Mouse (Mus musculus) kidney, adult 11 months (tissue): ENCODE measurements at regions not wholly inside any gene's neighbourhood (a gene's known extent, or its start where the extent isn't known, plus 50 kb on each side); places are given as distances from the start of the nearest gene placed in this dataset.

ENCODE experiments used
- DNase-seq: peaks from one replicate; pipeline ENCODE4 v3.0.0; 2022

DNA sequence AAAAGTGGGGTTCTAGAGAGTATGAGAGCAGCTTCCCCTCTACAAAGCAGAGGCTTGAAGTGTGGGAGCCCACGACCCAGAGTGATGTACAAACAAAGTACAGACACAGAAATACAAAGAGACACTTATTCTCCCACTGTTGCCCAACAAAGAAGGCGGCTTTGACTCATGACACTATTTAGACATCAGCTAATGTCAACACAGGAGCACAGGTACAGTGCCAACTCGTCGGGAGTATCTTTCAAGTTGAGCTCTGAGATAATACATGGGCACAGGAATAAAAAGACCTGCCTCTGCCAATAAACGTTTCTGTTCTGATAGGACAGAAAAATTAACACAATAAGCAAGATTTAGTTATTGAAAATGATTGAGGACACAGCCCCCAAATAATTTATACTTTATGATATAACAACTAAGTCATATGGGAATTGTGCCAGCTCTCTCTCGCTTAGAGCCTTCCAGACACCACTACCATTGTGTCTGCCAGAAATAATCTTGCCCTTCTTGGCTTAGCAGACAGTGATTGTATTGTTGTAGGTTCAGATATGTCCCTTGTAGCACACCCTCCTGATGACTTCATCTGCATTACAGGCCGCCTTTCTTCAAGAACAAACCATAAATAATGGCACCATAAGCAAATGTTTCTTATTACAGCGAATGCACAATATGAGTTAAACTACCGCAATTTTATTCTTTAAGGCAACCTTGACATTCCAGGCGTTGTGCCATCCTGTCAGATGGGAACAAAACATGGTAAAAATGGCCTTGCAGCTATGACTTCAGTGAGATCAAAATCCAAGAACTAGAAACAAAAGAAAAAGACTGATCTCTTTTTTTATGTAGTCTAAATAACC is 561.1 kb downstream of the Adgrl2 start:
- DNase-seq = no peak

DNA sequence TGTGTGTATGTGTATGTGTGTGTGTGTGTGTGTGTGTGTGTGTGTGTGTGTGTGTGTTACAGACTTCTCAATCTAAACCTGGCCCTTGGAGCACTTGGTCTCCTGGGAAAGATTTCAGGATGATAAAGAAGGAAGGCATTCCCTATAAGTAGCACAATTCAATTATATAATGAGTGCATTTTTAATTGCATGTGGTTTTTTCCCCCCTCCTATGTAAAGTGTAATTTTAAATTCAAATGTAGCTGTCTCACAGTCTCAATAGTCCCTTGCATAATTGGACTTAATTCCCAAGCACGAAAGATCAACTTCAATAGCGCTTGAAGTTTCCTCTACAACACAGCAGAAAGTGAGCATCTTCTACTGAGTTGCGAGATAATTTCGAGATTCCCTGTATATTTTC is 566.3 kb downstream of the Adgrl2 start:
- DNase-seq = no peak

DNA sequence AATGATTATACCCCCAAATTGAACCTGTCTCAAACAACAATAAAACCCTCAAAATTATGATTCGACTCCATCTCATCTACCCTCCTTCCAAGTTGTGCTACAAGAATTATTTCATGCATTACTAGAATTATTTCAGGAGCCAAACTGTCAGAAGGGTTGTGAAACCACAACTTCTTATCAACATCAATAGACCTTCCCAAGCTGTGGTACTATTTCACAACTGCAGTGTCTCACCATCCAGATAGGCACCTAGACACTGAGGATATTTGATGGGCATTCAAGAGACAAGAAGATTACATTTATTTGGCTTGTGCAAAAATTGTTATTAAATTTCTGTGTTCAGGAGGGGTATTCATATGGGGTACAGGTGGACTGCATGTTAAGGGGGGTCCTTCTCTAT is 567.0 kb downstream of the Adgrl2 start:
- DNase-seq = no peak

DNA sequence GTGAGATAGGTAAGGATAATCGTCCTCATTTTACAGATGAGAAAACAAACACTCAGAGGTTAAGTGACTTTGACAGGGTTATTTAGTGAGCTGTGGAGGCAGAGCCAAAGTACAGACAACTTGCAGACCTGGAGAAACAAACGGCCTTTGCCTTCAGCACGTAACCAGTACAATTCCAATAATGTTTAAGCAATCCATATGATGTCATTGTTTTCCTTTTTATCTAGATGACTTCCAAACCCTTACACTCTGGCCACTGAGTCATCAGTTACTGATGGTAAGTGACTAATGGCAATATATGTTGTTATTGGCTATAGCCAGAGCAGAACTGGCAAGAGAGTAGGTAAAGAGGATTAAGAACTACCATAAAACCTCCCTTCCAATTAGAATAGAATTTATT is 567.6 kb downstream of the Adgrl2 start:
- no peak for DNase-seq

DNA sequence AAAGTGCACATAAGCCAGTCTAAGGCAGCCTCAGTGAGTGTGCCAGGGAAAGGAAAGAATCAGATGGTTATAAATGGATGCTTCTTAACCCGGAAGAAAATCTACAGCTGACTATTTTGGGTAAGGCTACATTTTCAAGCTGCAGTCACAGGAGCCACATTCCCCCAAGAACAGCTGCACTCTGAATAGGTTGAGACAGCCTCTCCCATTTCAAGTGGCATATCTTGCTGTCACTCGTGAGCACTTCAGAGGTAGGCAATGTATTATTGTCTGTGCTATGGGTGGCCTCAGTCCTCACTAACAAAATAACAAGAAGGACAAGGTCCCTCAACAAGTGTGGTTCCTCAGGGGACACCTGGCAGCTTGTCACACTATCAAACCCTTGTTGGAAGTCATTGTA is 568.1 kb downstream of the Adgrl2 start:
- DNase-seq = no peak

DNA sequence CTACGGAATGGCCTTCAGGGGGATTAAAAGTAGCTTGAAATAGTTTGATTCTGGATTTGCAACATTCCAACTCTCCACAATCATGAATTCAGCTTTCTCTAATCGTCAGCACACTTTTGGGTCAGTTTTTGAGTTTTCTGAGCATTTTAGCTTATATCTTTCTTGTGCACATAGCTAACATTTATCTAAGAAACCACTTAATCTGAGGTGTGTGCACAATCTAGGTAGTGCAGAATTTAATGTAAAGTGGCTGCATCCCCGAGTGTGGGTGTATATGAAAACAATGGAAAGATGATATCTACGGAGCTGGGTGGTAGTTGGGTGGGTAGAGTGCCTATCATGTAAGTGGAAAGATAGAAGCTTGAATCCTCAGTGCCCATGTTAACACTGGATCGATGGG is 570.1 kb downstream of the Adgrl2 start:
- no peak for DNase-seq

DNA sequence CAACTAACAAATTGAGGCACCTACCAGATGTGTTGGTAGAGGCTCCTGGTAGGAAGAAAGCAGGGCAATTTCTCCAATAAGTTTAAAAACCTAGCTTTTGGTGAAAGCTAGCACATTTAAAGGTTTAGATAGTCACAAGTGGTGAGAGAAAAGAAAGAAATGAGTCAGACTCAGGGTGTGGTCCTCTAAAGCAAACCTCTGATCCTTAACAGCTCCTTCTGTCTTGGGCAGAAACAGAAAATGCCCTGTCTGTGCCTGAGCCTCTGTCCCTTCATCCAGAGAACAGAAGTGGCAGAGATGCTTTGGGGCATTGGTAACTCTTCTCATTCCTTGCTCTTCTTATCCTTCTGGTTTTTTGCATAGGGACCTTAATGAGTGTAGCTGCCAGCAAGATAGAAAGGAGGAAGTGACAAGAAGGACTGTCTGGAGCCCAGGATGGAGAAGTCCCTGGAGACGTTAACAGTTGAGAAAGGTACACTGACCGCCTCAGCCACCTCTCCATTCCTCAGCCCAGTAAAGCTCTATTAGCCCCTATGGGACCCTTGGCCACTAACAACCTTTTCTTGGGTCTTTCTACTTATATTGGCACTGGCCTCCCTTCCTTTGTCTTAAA is 570.8 kb downstream of the Adgrl2 start:
- no peak for DNase-seq

DNA sequence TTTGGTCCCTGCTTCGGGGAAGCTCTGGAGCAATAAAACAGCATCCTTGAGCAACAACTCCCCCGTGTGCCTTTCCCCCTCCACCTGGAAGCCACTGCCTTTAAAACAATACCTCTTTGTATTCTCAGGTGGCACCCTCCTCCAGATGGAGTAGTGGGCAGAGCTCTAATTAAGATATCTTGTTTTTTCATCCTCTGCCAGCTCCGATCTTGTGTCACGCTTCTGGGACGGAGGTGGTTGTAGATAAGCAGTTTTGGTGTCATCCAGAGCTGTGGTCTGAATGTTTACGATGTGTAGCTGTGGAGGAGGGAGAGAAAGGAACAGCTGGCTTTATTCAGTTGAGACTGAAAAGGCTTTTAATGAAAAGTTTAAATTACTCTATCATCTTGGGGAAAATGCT is 572.3 kb downstream of the Adgrl2 start:
- no peak for DNase-seq

DNA sequence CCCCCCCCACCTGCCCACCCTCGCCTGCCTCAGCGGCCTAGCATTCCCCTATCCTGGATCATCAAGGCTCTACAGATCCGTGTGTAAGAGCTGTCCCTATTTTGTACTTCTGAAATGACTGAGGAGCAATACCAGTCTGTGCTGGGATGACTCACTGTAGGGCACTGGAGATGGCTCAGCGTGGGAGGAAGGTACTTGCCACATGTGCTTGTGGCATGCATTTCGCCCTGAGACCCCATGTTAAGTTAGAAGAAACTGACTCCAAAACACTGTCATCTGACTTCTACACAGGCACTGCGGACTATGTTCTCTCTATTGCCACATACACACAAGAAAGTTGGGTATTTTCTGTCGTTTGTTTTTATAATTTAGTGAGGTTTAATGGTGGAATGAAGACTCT is 574.9 kb downstream of the Adgrl2 start:
- no peak for DNase-seq

DNA sequence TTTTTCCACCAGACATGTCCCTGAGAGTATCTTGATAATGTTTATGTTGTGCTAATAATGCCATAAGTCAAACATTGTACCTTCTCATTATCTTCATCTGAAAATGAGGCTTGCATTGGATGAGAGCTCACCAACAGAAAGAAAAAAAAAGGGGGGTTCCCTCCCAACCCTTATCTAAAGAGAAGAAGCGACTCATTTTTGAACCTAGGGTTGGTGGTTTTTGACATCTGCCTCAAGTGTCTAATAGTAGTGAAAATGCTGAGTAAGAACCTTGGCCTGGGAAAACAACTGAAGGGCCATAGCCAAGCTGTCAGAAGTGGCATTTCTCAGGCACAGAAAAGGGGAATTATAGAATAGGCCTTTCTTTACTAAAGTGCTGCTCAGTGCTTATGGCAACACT is 577.3 kb downstream of the Adgrl2 start:
- DNase-seq = no peak

DNA sequence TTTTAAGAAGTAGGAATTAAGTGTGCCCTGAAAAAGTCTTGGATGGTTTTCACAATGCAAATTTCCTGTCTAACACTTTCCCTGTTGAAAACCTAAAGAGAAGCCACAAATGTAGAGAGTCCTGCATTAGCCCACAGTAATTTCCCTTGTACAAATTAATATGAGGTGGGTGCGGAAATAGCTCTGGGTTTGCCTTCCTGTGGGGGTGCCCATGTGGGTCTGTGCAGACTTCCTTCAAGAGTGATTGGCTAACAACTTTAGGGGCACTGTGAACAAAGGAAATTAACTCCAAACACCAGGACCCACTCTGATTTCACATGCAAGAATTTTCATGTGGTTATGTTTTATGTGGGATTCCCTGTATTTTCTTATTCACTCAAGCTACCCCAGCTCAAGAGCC is 578.2 kb downstream of the Adgrl2 start:
- DNase-seq = no peak

DNA sequence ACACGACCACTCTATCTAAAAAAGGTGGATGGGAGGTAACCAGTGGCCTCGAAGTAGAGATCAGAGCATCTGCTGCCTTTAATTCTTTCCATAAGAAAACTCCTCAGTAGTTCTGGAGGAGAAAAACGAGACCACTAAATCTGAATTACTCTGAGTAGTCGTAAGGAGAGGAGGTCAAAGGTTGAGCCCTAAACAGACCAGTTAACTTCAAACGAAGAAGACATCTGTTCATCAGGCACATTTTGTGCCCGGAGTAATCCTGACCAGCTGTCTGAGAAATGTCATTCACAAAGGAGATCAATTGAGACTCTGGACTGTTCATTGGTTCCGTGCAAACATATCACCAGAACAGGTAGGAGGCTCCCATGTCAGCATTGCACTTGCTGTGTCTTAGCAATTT is 592.0 kb downstream of the Adgrl2 start:
- no peak for DNase-seq

DNA sequence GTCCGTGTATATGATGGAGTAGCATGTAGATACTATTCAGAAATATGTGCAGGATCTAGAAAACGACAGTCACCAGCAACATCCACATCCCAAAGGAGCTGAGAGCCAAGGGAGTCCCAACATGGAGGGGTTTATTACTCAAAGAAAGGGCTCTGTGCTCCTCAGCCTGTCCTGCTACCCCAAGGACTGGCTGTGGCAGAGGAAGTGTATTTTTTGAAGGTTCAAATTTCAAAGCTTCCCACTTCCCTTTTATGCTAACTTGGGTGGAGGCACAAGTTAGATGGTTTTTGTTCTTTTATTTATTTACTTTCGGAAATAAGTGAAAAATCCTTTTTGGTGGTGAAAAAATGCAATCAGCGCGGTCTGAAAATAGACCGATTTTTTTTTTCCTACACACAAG is 602.8 kb downstream of the Adgrl2 start:
- DNase-seq = no peak

DNA sequence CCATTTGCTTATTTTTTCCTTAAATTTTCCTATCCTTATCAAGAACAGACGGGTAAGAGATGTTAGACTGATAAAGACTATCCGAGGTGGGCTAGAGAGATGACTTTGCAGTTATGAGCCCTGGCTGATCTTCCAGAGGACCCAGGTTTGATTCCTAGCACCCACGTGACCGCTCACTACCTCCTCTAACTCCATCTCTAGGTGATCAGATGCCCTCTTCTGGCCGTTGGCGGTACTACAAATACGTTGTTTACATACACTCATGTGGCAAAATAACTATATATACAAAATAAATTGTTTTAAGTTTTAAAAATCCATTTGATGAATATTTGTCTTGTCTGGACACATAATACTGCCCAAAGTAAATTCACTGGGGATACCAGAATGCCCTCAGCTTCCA is 604.6 kb downstream of the Adgrl2 start:
- DNase-seq = no peak

DNA sequence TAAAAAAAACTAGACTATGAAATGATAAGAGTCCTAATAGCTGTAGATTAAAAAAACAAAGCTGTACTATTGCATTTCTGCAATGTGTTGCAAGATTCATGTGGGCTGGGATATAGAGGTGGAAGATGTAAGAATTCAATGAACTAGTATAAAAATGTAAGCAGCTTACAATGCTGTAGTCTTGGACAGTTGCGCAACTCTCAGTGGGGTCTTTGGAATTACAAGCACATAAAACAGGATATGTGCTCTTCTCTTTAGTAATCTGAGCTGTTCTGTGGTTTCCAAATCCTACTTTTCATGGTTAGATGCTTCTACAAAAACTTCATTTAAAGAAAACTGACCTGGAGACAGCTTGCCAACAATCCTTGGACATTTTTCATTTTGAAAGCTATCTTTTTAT is 609.3 kb downstream of the Adgrl2 start:
- no peak for DNase-seq

DNA sequence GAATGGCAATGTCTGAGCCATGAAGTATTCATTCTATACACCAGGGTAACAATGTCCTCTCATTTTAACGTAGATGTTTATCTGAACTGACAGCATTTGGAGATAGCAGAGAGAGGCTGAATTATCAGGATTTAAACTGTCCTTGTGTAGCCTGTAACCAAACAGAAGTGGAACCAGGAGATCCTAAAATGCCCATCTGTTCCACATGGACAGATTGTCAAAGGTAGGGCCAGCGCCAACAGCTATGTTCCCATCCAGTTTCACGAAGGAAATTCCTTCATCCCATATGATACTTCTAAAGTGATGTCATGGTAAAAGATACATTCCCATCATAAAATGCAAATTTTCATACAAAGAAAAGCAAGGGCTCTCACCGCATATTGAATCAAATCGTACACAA is 627.0 kb downstream of the Adgrl2 start:
- no peak for DNase-seq

DNA sequence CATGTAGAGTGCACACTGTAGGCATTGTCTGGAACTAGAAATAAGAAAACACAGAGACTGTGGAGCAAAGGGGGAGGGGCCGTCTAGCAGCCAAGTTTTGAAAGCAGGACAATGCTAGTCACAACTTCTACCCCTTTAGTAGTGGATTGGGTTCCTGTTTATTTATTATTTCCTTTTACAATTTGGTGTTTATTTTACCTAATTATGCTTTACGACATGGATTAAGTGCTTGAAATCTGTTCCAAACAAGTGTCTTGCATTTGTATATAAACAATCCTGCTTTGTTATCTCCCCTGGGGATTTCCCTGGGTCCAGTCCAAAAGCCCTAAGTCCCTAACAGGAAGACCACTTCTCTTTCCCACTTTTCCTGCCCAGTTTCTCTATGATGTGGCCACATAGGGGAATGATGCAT is 627.9 kb downstream of the Adgrl2 start:
- DNase-seq = no peak

DNA sequence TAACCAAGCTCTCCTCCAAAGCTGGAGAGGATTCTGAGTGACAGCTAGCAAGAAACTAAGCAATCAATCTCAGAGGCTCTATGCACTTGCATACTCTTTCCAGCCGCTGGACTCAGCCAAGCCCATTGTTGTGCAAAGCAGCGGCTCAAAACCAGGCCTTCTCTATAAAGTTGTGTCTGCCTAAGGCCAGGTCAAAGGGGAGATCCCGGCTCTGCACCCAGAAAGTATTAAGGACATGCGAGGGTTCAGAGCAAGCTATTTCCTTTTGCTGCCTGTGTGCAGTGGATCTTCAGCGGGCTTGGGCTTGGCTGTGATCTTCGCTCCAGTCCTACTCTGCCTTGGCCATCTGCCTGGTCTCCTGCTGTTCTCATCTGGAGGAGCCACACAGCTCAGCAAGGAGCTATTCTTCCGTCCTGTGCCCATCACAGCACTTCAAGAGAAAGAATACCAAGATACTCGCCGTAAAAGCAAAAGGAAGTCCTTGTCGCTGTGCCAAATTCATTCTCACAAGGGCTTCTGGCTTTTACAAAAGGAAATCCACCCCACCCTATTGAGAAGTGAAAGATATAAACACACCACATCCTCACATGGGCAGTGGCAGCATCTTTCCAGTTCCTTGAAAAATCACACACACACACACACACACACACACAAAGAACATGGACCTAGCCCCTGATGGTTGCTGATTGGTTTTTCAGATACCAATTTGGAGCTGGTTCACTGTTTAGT is 646.6 kb downstream of the Adgrl2 start:
- DNase-seq = peak; percentile 52

DNA sequence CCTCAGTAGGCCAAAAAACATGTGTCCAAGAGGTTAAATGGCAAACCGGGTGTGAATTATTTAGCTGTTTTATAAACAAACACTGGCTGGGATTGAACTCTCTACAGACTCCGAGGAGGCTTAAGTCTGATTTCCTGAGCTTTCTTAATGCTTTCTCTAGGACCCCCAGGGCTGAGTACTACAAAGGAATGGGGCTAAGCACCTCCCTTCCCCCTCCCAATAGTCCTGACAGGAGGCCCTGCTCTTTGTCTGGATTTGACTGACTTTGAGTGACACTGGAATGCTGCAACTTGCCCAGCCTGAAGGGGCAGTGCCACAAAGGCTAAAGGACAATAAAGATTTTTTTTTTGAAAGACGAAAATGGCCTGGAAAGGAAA is 647.1 kb downstream of the Adgrl2 start:
- DNase-seq = no peak

DNA sequence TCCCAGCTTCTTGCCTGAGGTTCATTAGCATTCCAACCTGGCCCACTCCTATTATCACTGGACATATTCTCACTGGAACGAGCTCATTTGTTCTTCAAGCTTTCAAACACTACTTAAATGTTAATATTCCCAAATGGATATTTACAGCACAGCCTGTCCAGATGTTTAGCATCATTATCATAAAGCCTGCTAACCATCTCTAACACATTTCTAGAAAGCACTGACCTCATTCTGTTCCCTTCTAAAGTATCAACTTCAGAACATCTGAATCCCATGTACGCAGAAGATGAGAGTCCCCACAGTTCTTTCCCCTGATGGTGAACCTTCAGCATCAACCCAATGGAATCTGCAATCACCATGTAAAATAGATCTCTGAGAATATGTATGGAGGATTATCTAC is 651.1 kb downstream of the Adgrl2 start:
- no peak for DNase-seq

DNA sequence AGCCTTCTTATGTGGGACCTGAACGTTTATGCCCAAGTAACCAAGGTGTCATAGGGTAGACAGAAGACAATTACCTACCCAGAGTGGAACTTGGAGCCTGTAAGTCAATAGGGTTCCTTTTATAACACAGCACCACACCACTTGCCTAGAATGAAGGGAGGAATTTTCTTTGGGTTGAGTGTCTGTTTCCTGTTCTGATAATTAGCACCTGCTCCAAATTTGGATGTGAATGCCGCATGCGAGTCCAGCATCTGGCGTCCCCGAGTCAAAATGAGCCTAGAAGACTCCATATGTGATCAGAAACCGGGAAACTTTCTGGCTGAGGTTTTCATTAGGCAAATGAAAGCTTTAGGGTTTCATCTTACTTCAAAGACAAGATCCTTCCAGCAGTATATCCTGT is 653.7 kb downstream of the Adgrl2 start:
- no peak for DNase-seq

DNA sequence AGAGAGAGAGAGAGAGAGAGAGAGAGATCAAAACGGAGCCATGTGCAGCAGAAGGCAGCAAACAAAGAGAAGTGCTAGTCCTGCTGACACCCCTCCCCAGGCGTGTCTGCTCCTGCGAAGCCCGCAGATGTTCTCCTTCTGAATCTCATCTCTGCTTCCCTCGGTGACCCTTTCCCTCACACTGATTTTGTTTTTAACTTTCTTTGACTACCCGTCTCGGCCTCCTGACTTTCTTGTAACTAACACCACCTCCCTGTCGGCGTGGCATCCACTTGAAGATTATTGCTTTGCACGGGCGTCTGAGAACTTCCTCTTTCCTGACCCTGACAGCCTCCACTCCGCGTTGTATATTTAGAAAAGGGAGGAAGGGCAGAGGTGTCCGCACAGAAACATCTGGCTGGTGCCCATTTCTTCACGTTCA is 654.3 kb downstream of the Adgrl2 start:
- no peak for DNase-seq

DNA sequence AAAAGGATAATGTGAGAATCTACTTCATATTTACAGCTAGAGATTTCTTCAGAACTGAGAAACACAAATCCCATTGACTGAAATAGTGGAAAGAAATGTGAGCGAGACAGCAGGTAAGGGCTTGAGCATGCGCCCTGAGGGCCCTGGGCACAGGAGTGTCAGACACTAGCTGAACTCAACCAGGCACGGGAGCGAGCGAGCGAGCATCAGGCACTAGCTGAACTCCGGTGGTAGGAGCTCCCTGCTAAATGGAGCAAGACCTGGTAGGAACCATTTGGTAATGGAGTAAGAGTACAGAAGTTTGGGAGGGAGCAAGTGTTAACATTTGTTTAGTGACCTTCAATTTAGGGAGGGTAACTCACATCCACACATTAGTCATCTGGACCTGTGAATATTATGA is 654.7 kb downstream of the Adgrl2 start:
- no peak for DNase-seq

DNA sequence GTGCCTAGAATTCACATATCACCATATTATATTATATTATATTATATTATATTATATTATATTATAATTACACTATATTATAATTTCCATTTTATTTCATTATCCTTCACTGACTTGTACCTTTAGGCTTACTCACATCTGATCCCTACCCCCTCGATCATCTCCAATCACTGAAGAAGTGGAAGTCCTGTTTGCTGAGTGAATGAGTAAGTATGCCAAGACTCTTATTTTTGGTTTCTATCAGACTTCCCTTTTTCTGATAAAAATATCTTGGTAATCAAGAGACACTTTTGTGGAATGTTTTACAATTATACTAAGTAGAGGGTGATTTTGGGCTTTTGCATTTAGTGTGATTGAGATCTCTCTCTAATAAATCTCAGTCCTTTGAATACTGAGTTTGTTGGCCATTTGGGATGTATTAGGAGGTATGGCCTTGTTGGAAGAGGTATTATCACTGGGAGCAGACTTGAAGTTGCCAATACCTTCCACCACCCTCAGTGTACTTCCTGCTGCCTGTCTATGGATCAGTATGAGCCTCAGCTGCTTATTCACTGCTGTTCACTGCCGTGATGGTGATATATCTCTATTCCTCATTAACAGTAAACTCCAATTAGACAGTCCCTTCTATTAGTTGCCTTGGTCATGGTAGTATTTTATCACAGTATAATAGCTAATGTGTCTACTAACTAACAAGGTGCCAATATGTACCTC is 665.3 kb downstream of the Adgrl2 start:
- no peak for DNase-seq
